Mouse (Mus musculus) brain, embryonic 14.5 days (tissue): Measurements from ENCODE around the gene H1fx.

Experiments
- CTCF ChIP-seq: fragments of 200-500 bp; IDR thresholded peaks from 2 replicates; pipeline ENCODE4 v1.5.1; 2012; ENCODE audit warnings: inconsistent platforms, mild to moderate bottlenecking, moderate library complexity, borderline replicate concordance; ENCODE audit not compliant: insufficient read depth, insufficient read length; ENCODE audit errors: extremely low read depth
- POLR2A ChIP-seq: fragments of 200-500 bp; IDR thresholded peaks from 2 replicates; pipeline ENCODE4 v1.6.1; 2012; ENCODE audit warnings: mild to moderate bottlenecking, inconsistent platforms, borderline replicate concordance; ENCODE audit not compliant: poor library complexity, insufficient read depth, insufficient read length, severe bottlenecking; ENCODE audit errors: extremely low read depth

- TF ChIP-seq POLR2A (peak; percentile 19; the same call in 1 of the 2 replicates), CTCF (peak; percentile 60)
Observed at GRCm38 (mm10) chr6:87980374-87981029, 935 bp downstream of the H1fx start.
